Mouse (Mus musculus) embryonic facial prominence, embryonic 11.5 days (tissue): ENCODE results near the gene Sipa1l1. TPM values are rescaled to one million over a fixed set of nuclear protein-coding genes. Genes with fewer than 3 reads are reported as not detected.

Source experiments
- ATAC-seq: fragments of 200-750 bp; cut with Nextera tagmentation; replicated peaks from 2 replicates; pipeline ENCODE4 v1.8.0; 2017; ENCODE audit warnings: low read depth; ENCODE audit not compliant: insufficient number of reproducible peaks, low FRiP score, low TSS enrichment
- DNase-seq: peaks from one replicate; pipeline ENCODE4 v3.0.0-alpha.2; 2015; ENCODE audit warnings: low spot score
- H3K27ac ChIP-seq: fragments of 300-500 bp; sonication (generic); replicated peaks from 2 replicates; pipeline ENCODE4 v1.5.1; 2014; ENCODE audit warnings: mild to moderate bottlenecking, low read depth, low read length, control low read depth
- H3K27me3 ChIP-seq: fragments of 300-500 bp; sonication (generic); 2 replicates; pipeline ENCODE4 v1.6.1; 2014; ENCODE audit warnings: mild to moderate bottlenecking, low read length, moderate library complexity, mixed read lengths; ENCODE audit not compliant: control insufficient read depth, insufficient read depth
- H3K36me3 ChIP-seq: fragments of 300-500 bp; sonication (generic); replicated peaks from 2 replicates; pipeline ENCODE4 v1.6.1; 2014; ENCODE audit warnings: low read depth, mild to moderate bottlenecking, low read length, moderate library complexity, mixed read lengths; ENCODE audit not compliant: control insufficient read depth, insufficient read depth
- H3K4me1 ChIP-seq: fragments of 300-500 bp; sonication (generic); 2 replicates; pipeline ENCODE4 v1.6.1; 2014; ENCODE audit warnings: low read length, mixed read lengths; ENCODE audit not compliant: control insufficient read depth, insufficient read depth
- H3K4me2 ChIP-seq: fragments of 300-500 bp; sonication (generic); 2 replicates; pipeline ENCODE4 v1.6.1; 2014; ENCODE audit warnings: low read depth, mild to moderate bottlenecking, control low read depth, low read length, moderate library complexity
- H3K4me3 ChIP-seq: fragments of 300-500 bp; sonication (generic); 2 replicates; pipeline ENCODE4 v1.5.1; 2014; ENCODE audit warnings: low read depth, low read length, control low read depth
- H3K9ac ChIP-seq: fragments of 300-500 bp; sonication (generic); replicated peaks from 2 replicates; pipeline ENCODE4 v1.6.1; 2014; ENCODE audit warnings: mild to moderate bottlenecking, control low read depth, low read length
- H3K9me3 ChIP-seq: fragments of 300-500 bp; sonication (generic); replicated peaks from 2 replicates; pipeline ENCODE4 v1.6.1; 2016; ENCODE audit warnings: mild to moderate bottlenecking, low read length, inconsistent platforms, mixed read lengths; ENCODE audit not compliant: control insufficient read depth
- WGBS: fragments of 180-500 bp; shearing (Covaris S2); extraction: QIAGEN DNeasy Blood & Tissue Kit; methylation state at CpG from one replicate; pipeline ENCODE4 v1.1.7; 2014; 5-methylcytosine and 5-hydroxymethylcytosine counted together
- polyA plus RNA-seq: library from polyadenylated mRNA; unstranded; fragments of >200 nt; fragmentation: Nextera tagmentation; extraction: Ambion mirVana; gene quantifications from 2 replicates; pipeline ENCODE4 v1.2.1, GENCODE M21; 2014

Sipa1l1 gene
- polyA plus RNA-seq, 1 experiment from 2014 or later = 26.8 TPM

DNA sequence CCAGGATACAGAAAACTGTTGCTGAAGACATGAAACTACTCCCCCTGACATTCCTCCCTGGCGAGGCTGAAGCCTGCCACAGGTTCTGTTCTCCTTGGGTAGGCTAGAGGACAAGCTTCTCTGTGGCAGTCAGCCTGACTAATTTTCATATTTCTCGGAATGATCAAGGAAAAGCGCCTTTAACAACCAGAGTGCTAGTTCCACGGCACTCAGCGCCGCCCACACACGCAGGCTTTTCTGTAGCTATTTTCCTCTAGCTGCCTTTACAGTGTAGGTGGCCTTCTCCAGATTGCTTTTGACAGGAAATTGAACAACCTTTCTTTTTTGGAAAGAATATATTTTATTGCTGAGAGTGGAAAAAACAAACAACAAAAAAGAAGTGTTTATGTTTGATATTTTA, 62.1 kb downstream of the Sipa1l1 start:
- WGBS = 82% methylated on average over 7 of the region's 7 CpGs
- DNase-seq = no peak
- ATAC-seq = no peak

DNA sequence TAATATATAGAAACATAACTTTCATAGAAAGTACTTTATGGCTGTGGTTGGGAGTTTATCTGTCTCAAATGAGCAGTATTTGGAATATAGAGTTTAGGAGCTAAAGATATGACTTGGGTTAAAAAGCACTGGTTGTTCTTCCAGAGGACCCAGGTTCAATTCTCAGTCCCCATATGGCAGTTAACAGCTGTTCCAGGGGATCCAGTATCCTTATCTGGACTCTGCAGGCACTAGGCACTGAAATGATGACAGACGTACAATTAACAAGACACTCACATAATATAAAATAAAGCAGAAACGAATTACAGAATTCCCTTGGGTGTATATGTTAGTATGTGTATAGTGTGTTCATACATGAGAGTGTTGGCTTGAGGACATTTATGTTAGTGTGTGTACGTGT, 64.1 kb downstream of the Sipa1l1 start:
- H3K27ac ChIP-seq = no peak overlapping the region
- H3K27me3 ChIP-seq = no peaks in the 10 kb centered on the region
- ATAC-seq (no peak), DNase-seq (no peak)
- no peaks in the 10 kb centered on the region for H3K9me3 ChIP-seq
- no peak overlapping the region for H3K4me3 ChIP-seq
- no peaks in the 10 kb centered on the region; the same call in 1 of the 2 replicates for H3K36me3 ChIP-seq
- H3K9ac ChIP-seq = no peak overlapping the region
- H3K4me1 ChIP-seq = no peaks in the 10 kb centered on the region
- no peak overlapping the region for H3K4me2 ChIP-seq
- WGBS = 88% methylated on average over 3 of the region's 3 CpGs

More for the DNA sequence above, 62.1 kb downstream of the Sipa1l1 start:
- Histone ChIP-seq H3K4me3 (no peak overlapping the region), H3K27me3 (no peaks in the 10 kb centered on the region), H3K27ac (no peak overlapping the region), H3K4me2 (no peak overlapping the region), H3K9me3 (no peaks in the 10 kb centered on the region), H3K36me3 (no peaks in the 10 kb centered on the region; the same call in 1 of the 2 replicates), H3K4me1 (0 out of 2 replicates have a peak, but pooled peaks cover under 1% of the 10 kb centered on the region), H3K9ac (no peak overlapping the region)

DNA sequence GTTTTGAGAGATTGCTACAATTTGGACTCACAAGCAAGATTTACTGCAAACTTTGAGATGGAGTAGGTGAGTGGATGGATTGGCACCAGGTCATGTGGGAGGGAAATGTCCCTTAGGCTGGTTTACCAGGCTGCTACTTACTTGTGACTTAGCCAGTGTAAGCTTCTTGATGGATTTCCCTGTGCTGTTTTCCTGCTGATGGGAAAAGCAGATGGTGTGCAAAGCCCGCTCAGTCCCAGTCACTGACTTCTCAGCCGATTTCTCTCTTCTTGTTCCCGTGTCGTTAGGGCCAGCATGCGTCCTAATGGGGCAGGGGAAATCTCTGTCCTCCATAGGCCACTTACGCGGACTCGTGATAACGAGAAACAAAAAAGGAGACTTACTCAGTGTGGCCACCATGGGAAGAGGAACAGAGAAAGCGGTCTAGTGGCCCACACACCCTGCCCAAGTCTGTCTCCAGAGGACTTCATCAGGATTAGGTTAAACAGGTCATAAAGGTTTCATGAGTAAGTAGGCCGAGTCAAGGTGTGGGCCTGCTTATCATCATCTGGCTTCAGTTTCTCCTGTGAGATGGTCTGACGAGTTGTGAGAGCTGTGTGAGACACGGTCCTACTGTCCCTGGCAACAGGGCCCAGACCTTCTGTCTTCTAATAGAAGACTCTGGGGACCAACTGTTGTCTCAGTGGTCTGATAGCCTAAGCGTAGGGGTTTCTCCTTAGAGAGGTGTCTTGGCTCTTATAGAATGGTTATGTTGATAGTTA, 65.5 kb downstream of the Sipa1l1 start:
- Histone ChIP-seq H3K27me3 (no peaks in the 10 kb centered on the region), H3K9ac (no peak overlapping the region), H3K27ac (no peak overlapping the region), H3K4me1 (no peaks in the 10 kb centered on the region), H3K36me3 (no peaks in the 10 kb centered on the region; the same call in 1 of the 2 replicates), H3K4me3 (no peak overlapping the region), H3K4me2 (no peak overlapping the region), H3K9me3 (no peaks in the 10 kb centered on the region)
- no peak for DNase-seq
- 82% methylated on average over 14 of the region's 14 CpGs for WGBS
- no peak for ATAC-seq

DNA sequence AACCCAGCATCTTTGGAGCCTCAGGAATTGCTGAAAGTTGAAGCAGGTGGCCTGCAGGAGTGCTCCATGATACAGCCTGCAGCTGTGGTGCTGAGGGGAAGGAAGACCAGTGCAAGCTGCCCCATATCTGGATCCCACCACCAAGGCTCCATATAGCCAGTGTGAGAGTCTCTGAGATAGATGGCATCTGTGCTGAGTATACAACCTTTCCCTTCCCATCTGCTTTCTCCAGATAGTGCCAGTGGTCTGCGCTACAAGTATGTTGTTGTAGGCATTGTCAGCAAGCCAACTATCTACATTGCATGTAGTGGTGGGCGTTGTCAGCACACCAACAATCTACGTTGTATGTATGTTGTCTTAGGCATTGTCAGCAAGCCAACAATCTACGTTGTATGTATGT, 68.0 kb downstream of the Sipa1l1 start:
- DNase-seq (no peak), ATAC-seq (no peak)
- Histone ChIP-seq H3K36me3 (no peaks in the 10 kb centered on the region; the same call in 1 of the 2 replicates), H3K27ac (no peak overlapping the region), H3K4me3 (no peak overlapping the region), H3K4me1 (no peaks in the 10 kb centered on the region), H3K9ac (no peak overlapping the region), H3K27me3 (no peaks in the 10 kb centered on the region), H3K9me3 (no peaks in the 10 kb centered on the region), H3K4me2 (no peak overlapping the region)
- WGBS = 93% methylated on average over 4 of the region's 4 CpGs

DNA sequence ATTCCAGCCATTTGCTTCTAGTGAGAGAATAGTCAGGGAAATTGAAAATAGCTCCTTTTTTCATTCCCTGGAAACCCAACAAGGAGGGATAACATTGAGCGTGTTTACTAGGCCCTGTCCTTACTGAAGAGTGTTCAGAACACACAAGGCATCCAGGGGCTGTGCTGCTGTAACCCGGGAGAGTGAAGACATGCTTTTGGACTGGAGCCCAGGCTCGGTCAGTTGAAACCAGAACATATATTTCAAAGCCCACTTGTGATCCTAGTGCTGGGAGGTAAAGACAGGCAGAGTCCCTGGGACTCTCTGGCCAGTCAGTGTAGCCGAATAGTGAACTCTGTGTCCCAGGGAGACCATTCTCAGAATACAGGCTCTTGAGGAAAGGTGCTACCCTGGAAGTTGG, 68.8 kb downstream of the Sipa1l1 start:
- Histone ChIP-seq H3K9ac (no peak overlapping the region), H3K4me3 (no peak overlapping the region), H3K27me3 (no peaks in the 10 kb centered on the region), H3K36me3 (no peaks in the 10 kb centered on the region; the same call in 1 of the 2 replicates), H3K9me3 (no peaks in the 10 kb centered on the region), H3K4me1 (no peaks in the 10 kb centered on the region), H3K4me2 (no peak overlapping the region), H3K27ac (no peak overlapping the region)
- WGBS = 74% methylated on average over 4 of the region's 4 CpGs
- DNase-seq (no peak), ATAC-seq (no peak)

DNA sequence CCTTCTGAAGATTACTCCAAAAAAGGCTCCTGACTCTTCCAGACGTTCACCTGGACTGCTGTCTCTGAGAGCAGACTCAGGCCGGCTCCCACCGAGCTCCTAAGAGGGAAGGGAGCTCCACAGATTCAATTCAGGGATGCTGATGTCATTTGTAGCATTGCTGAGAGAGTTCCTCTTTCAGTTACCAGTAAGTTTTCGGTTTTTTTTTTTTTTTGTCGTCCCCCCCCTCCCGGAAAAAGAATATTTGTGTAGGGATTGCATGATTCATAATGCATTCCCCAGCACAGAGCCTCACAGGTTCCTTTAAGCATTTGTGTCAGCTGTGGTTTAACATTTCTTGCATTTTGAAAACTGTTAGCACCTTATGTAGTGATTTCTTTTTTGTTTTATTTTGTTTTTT, 71.6 kb downstream of the Sipa1l1 start:
- Histone ChIP-seq H3K36me3 (no peaks in the 10 kb centered on the region), H3K4me1 (no peaks in the 10 kb centered on the region)
- ATAC-seq = no peak

DNA sequence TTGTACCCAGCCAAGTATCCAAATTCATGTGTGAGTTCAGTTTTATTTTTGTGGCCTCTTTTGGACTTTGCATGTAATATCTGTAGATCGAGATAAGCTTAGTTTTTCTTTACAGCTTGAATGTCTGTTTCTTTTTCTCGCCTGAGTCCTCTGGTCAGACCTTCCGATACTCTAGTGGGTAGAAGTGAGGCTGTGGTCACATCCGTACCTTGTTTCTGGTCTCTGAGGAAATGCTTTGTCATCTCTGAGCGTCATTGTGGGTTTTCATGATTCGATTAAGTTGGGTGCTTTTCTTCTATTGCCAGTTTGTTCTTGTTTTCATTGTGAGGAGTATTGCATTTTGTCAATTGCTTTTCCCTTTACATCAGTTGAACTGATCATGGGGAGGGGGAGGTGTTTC, 76.1 kb downstream of the Sipa1l1 start:
- Histone ChIP-seq H3K9me3 (no peaks in the 10 kb centered on the region), H3K4me2 (no peak overlapping the region), H3K36me3 (no peaks in the 10 kb centered on the region), H3K9ac (no peak overlapping the region), H3K4me3 (no peak overlapping the region), H3K27ac (no peak overlapping the region), H3K27me3 (no peaks in the 10 kb centered on the region), H3K4me1 (no peaks in the 10 kb centered on the region)
- DNase-seq (no peak), ATAC-seq (no peak)
- 89% methylated on average over 6 of the region's 6 CpGs for WGBS

More for the DNA sequence above, 71.6 kb downstream of the Sipa1l1 start:
- WGBS = 77% methylated on average over 6 of the region's 6 CpGs
- Histone ChIP-seq H3K4me2 (no peak overlapping the region), H3K27me3 (no peaks in the 10 kb centered on the region), H3K9me3 (no peaks in the 10 kb centered on the region), H3K27ac (no peak overlapping the region), H3K4me3 (no peak overlapping the region), H3K9ac (no peak overlapping the region)
- DNase-seq = no peak

DNA sequence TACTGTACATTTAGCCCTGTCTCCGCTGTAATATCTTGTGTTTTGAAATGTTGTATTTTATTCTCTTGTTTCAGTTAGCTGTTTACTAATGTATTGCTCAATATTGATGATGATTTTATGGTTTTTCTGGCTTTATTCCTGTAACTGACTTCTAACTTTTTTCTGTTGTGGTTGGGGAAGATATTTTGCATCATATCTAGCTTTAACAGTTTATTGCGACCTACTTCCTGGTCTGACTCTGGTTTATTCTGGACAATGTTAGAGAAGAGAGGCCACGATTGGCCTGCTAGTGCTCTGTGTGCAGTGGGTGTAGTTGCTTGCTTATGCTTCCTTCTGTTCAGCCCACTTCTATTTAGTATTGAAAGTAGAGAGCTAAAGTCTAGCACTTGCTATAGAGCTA, 77.3 kb downstream of the Sipa1l1 start:
- no peaks in the 10 kb centered on the region for H3K9me3 ChIP-seq
- H3K4me3 ChIP-seq = no peak overlapping the region
- H3K9ac ChIP-seq = no peak overlapping the region
- no peaks in the 10 kb centered on the region for H3K4me1 ChIP-seq
- no peak overlapping the region for H3K27ac ChIP-seq
- ATAC-seq (no peak), DNase-seq (no peak)
- no peak overlapping the region for H3K4me2 ChIP-seq
- H3K27me3 ChIP-seq = no peaks in the 10 kb centered on the region
- 86% methylated on average over 3 of the region's 3 CpGs for WGBS
- no peaks in the 10 kb centered on the region for H3K36me3 ChIP-seq
